ENCODE assay signal across 8 mouse cellular contexts in genomic region chr10:52233969-52234653, GRCm38 (mm10). TPM values are rescaled to one million over a fixed set of nuclear protein-coding genes. Genes with fewer than 3 reads are reported as not detected.
A peak's percentile ranks its signal among the peaks of the same experiment; 100 is the strongest.
DNase-seq lines count a peak whose midpoint lies in the region; ATAC-seq and TF ChIP-seq lines count a peak whose summit lies in the region.

No protein-coding gene starts in this region.

- no peak for TF ChIP-seq CTCF in brain, embryonic 14.5 days (IDR thresholded peaks at IDR 0.05; ENCODE audit: borderline replicate concordance, extremely low read depth, insufficient read depth, insufficient read length)

- TF ChIP-seq POLR2A in brain, embryonic 14.5 days (IDR thresholded peaks at IDR 0.05; ENCODE audit: borderline replicate concordance, extremely low read depth, insufficient read depth, insufficient read length, poor library complexity, severe bottlenecking), result no peak

- no peaks in the 10 kb centered on the region for H3K36me3 ChIP-seq in forebrain, embryonic 14.5 days (ENCODE audit: control insufficient read depth, insufficient read depth, low read length)
- 0 out of 2 replicates have a peak, but pooled peaks cover 6% of the 10 kb centered on the region for H3K36me3 ChIP-seq in hindbrain, embryonic 10.5 days

- peak overlapping the region; percentile 78 for H3K4me2 ChIP-seq in forebrain, embryonic 14.5 days (ENCODE audit: low read length)

- H3K4me3 ChIP-seq in forebrain, embryonic 14.5 days (ENCODE audit: low read depth, low read length), result peak overlapping the region; percentile 73
- H3K4me3 ChIP-seq in hindbrain, embryonic 10.5 days, result peak overlapping the region; percentile 72

- H3K27me3 ChIP-seq in forebrain, embryonic 14.5 days (replicated peaks; ENCODE audit: control insufficient read depth, insufficient read depth, low read length), result no peaks in the 10 kb centered on the region
- peaks cover 5% of the 10 kb centered on the region; the same call in 1 of the 2 replicates for H3K27me3 ChIP-seq in hindbrain, embryonic 10.5 days (ENCODE audit: insufficient read depth, poor library complexity, severe bottlenecking)

- H3K9me3 ChIP-seq in forebrain, embryonic 14.5 days (replicated peaks; ENCODE audit: control insufficient read depth, low read length), result no peaks in the 10 kb centered on the region
- H3K9me3 ChIP-seq in hindbrain, embryonic 10.5 days, result no peaks in the 10 kb centered on the region

- H3K4me1 ChIP-seq in forebrain, embryonic 14.5 days (ENCODE audit: control insufficient read depth, insufficient read depth, low read length), result peaks cover 6% of the 10 kb centered on the region
- peaks cover 12% of the 10 kb centered on the region for H3K4me1 ChIP-seq in hindbrain, embryonic 10.5 days (replicated peaks)

- peak overlapping the region; percentile 76 for H3K27ac ChIP-seq in forebrain, embryonic 14.5 days (ENCODE audit: low read depth, low read length)
- H3K27ac ChIP-seq in hindbrain, embryonic 10.5 days, result peak overlapping the region; percentile 92

- peak; percentile 13 for DNase-seq in ovary, postnatal 10 days (ENCODE audit: low spot score)
- DNase-seq in ovary, adult 18-20 months (ENCODE audit: low spot score), result no peak
- DNase-seq in brain, embryonic 14.5 days (ENCODE audit: low read depth), result peak; percentile 71
- peak; percentile 57 for DNase-seq in forebrain, embryonic 14.5 days (ENCODE audit: low spot score)
- peak; percentile 63 for DNase-seq in hindbrain, embryonic 10.5 days (ENCODE audit: low spot score)
- peak; percentile 20 to 41 for DNase-seq in layer of hippocampus, postnatal 14 days (ENCODE audit: low spot score in 2 of 2)
- peak; percentile 10 to 11 for DNase-seq in spleen, postnatal 36 days (ENCODE audit: low spot score in 2 of 2)

- under 1% methylated on average over 38 of the region's 40 CpGs for WGBS in forebrain, embryonic 14.5 days
- under 1% methylated on average over 40 of the region's 40 CpGs for WGBS in hindbrain, embryonic 10.5 days

- peak overlapping the region; percentile 87 for H3K9ac ChIP-seq in forebrain, embryonic 14.5 days (ENCODE audit: low read length)

- peak; percentile 60 for ATAC-seq in forebrain, embryonic 14.5 days
- ATAC-seq in megakaryocyte progenitor cell, adult 5-6 weeks (replicated peaks; ENCODE audit: poor library complexity), result peak; percentile 21; the same call in 1 of the 2 replicates

RNA-seq across cellular contexts. Expression of gene Dcbld1, which starts 0.7 kb away (rescaled TPM):
- polyA plus RNA-seq in brain, embryonic 14.5 days (2012; rRNA removed), result 10.3 and 13.3 TPM in 2 replicates
- polyA plus RNA-seq in forebrain, embryonic 14.5 days (2014; fragmentation: Nextera tagmentation; extraction: Ambion mirVana), result 16.1 and 17.0 TPM in 2 replicates
- polyA plus RNA-seq in hindbrain, embryonic 10.5 days (2016; fragmentation: Nextera tagmentation; extraction: Ambion mirVana), result 20.0 and 22.6 TPM in 2 replicates
- 1 to 10 TPM; 8.2 to 8.4 TPM for total RNA-seq in layer of hippocampus, postnatal 14 days (2021)
- total RNA-seq in megakaryocyte progenitor cell, adult 5-6 weeks (2015), result 0.07 and 0.30 TPM in 2 replicates
- 0.08 and 0.41 TPM in 2 replicates for total RNA-seq in megakaryocyte progenitor cell, adult 5-6 weeks (2017)

RNA-seq across cellular contexts. Expression of gene Ros1, which starts 39.1 kb away (rescaled TPM):
- not detected in 2 replicates for polyA plus RNA-seq in brain, embryonic 14.5 days (2012; rRNA removed)
- polyA plus RNA-seq in forebrain, embryonic 14.5 days (2014; fragmentation: Nextera tagmentation; extraction: Ambion mirVana), result not detected in 2 replicates
- polyA plus RNA-seq in hindbrain, embryonic 10.5 days (2016; fragmentation: Nextera tagmentation; extraction: Ambion mirVana), result 0.04 TPM in 1 of 2 replicates, not detected in the other
- total RNA-seq in layer of hippocampus, postnatal 14 days (2021), result not detected
- not detected in 2 replicates for total RNA-seq in megakaryocyte progenitor cell, adult 5-6 weeks (2015)
- not detected in 2 replicates for total RNA-seq in megakaryocyte progenitor cell, adult 5-6 weeks (2017)
